8 mouse cellular contexts compared by ENCODE assay signal in genomic region chr6:50111111-50111655, GRCm38 (mm10). TPM values are rescaled to one million over a fixed set of nuclear protein-coding genes. Genes with fewer than 3 reads are reported as not detected.
DNase-seq lines count a peak whose midpoint lies in the region; ATAC-seq and TF ChIP-seq lines count a peak whose summit lies in the region.

No protein-coding gene starts in this region.

- TF ChIP-seq POLR2A in cortical plate, adult 2 months (IDR thresholded peaks at IDR 0.05; ENCODE audit: extremely low read depth, insufficient read depth, low read length): no peak

- 0 out of 2 replicates have a peak, but pooled peaks cover 1% of the 10 kb centered on the region for H3K4me1 ChIP-seq in cortical plate, adult 2 months (ENCODE audit: control insufficient read depth, insufficient read depth, low read length)

- DNase-seq in layer of hippocampus, adult 2 months (ENCODE audit: low spot score in 2 of 2): no peak
- DNase-seq in layer of hippocampus, postnatal 36 days: no peak
- DNase-seq in induced T-regulatory cell, adult 2 months (ENCODE audit: low read depth): peak; percentile 18
- DNase-seq in neural tube, embryonic 10.5 days (ENCODE audit: extremely low spot score, low spot score): peak; percentile 31
- no peak for DNase-seq in natural killer cell, adult 2 months (ENCODE audit: low spot score in 2 of 2)
- DNase-seq in spleen, adult 12 weeks (ENCODE audit: low spot score): no peak

- H3K27ac ChIP-seq in layer of hippocampus, adult 2 months: peak overlapping the region; percentile 92
- H3K27ac ChIP-seq in cortical plate, adult 2 months (ENCODE audit: insufficient read depth, low read length): peak overlapping the region; percentile 23; the same call in 1 of the 2 replicates

- peak overlapping the region; percentile 64 for H3K4me3 ChIP-seq in layer of hippocampus, adult 2 months
- H3K4me3 ChIP-seq in cortical plate, adult 2 months (ENCODE audit: insufficient read depth, low read length): peak overlapping the region; percentile 93

- no peak for ATAC-seq in inflammation-experienced regulatory T-cells, adult 6 months

- TF ChIP-seq CTCF in layer of hippocampus, adult 2 months (conservative IDR thresholded peaks at IDR 0.05): no peak
- no peak for TF ChIP-seq CTCF in cortical plate, adult 2 months (IDR thresholded peaks at IDR 0.05; ENCODE audit: extremely low read depth, insufficient read depth, low read length)

RNA-seq across cellular contexts. Expression of gene Mpp6, which starts 1.1 kb away (rescaled TPM):
- 100 to 1,000 TPM in 1 of 2 experiments, 10 to 100 TPM in 1; 95.9 to 109 TPM for total RNA-seq in layer of hippocampus, adult 2 months (2021)
- 100 to 1,000 TPM; 111 to 114 TPM for total RNA-seq in layer of hippocampus, postnatal 36 days (2021)
- polyA plus RNA-seq in cortical plate, adult 2 months (2012; rRNA removed): 48.5 and 49.3 TPM in 2 replicates
- 10 to 100 TPM in 2 of 3 experiments, 1 to 10 TPM in 1; 9.0 to 14.0 (median 10.3) TPM for polyA plus RNA-seq in inflammation-experienced regulatory T-cells, adult 6 months (2017; shearing (Covaris generic))

Comparison
In these comparisons a context has a peak if more than half of its experiments do, and no peak if none do; other contexts are left out.
1. DNase-seq: peak in induced T-regulatory cell, adult 2 months (single experiment) and neural tube, embryonic 10.5 days (single experiment); none in layer of hippocampus, adult 2 months (0 of 2), layer of hippocampus, postnatal 36 days (0 of 2), natural killer cell, adult 2 months (0 of 2) and spleen, adult 12 weeks (single experiment).